Mouse (Mus musculus) inflammation-experienced regulatory T-cells (primary cell): ENCODE measurements around the gene Olfr982. TPM values are rescaled to one million over a fixed set of nuclear protein-coding genes. Genes with fewer than 3 reads are reported as not detected.

Source experiments
- polyA plus RNA-seq, 2 experiments: library from polyadenylated mRNA; unstranded; fragments of 100-300 nt; shearing (Covaris generic); gene quantifications; one replicate each; pipeline ENCODE4 v1.2.1; 2017

Olfr982 gene
- under 1 TPM; 0.24 to 0.27 TPM for polyA plus RNA-seq

GRCm38 (mm10) chr9:40073529-40073928, at the start of gene Olfr982:
TSS of gene Olfr982 (plus strand) at chr9:40073829.

GRCm38 (mm10) chr9:40093495-40093894, 19.9 kb downstream of the Olfr982 start, which contains the start of gene Olfr983:
TSS of gene Olfr983 (minus strand) at chr9:40093595.

GRCm38 (mm10) chr9:40114106-40114505, 40.5 kb downstream of the Olfr982 start, which contains the start of gene Olfr984:
TSS of gene Olfr984 (minus strand) at chr9:40114206.

Other genes with a start within 250 kb of the Olfr982 start
- under 1 TPM in 1 of 2 experiments, not detected in 1; 0.23 TPM for gene Olfr971, start 237.0 kb upstream of the Olfr982 start, polyA plus RNA-seq
- not detected for gene Olfr972, start 207.4 kb upstream of the Olfr982 start, polyA plus RNA-seq
- gene Olfr229, start 166.5 kb upstream of the Olfr982 start, polyA plus RNA-seq = not detected
- gene Olfr974, start 136.3 kb upstream of the Olfr982 start, polyA plus RNA-seq = under 1 TPM in 1 of 2 experiments, not detected in 1; 0.38 TPM
- gene Olfr975, start 121.8 kb upstream of the Olfr982 start, polyA plus RNA-seq = not detected
- not detected for gene Olfr976, start 112.7 kb upstream of the Olfr982 start, polyA plus RNA-seq
- gene Olfr978, start 81.7 kb upstream of the Olfr982 start, polyA plus RNA-seq = under 1 TPM in 1 of 2 experiments, not detected in 1; 0.37 TPM
- gene Olfr979, start 70.4 kb upstream of the Olfr982 start, polyA plus RNA-seq = not detected
- not detected for gene Olfr980, start 64.2 kb upstream of the Olfr982 start, polyA plus RNA-seq
- gene Olfr981, start 52.4 kb upstream of the Olfr982 start, polyA plus RNA-seq = under 1 TPM; 0.06 to 0.17 TPM
- not detected for gene Olfr983, start 19.8 kb downstream of the Olfr982 start, polyA plus RNA-seq
- under 1 TPM in 1 of 2 experiments, not detected in 1; 0.15 TPM for gene Olfr984, start 40.4 kb downstream of the Olfr982 start, polyA plus RNA-seq
- gene Olfr985, start 56.4 kb downstream of the Olfr982 start, polyA plus RNA-seq = not detected
- not detected for gene Tmem225, start 74.3 kb downstream of the Olfr982 start, polyA plus RNA-seq
- under 1 TPM in 1 of 2 experiments, not detected in 1; 0.54 TPM for gene Olfr986, start 107.1 kb downstream of the Olfr982 start, polyA plus RNA-seq
- gene Zfp202, start 118.5 kb downstream of the Olfr982 start, polyA plus RNA-seq = 1 to 10 TPM; 2.9 TPM
- under 1 TPM in 1 of 2 experiments, not detected in 1; 0.69 TPM for gene Scn3b, start 195.4 kb downstream of the Olfr982 start, polyA plus RNA-seq